Mouse (Mus musculus): ENCODE results near the gene Gcnt2.
"Not testable (repeated sequence)": the region's sequence is repeated elsewhere in the genome, so short reads cannot be mapped to it uniquely, and the experiment has no call there.

The Gcnt2 gene

GRCm38 (mm10) chr13:40875415-40875814, 15.9 kb downstream of the Gcnt2 start:
- DNase-seq: no peak

- no peak for DNase-seq
Observed at GRCm38 (mm10) chr13:40877589-40877988, 18.0 kb downstream of the Gcnt2 start.

GRCm38 (mm10) chr13:40880557-40880956, 21.0 kb downstream of the Gcnt2 start:
- DNase-seq: no peak

- DNase-seq: no peak
Observed at GRCm38 (mm10) chr13:40882606-40883005, 23.1 kb downstream of the Gcnt2 start.

GRCm38 (mm10) chr13:40883903-40884302, 24.3 kb downstream of the Gcnt2 start:
- peak; percentile 52 for DNase-seq

GRCm38 (mm10) chr13:40884878-40885277, 25.3 kb downstream of the Gcnt2 start:
- DNase-seq: no peak

- no peak for DNase-seq
Observed at GRCm38 (mm10) chr13:40885935-40886642, 26.5 kb downstream of the Gcnt2 start.

GRCm38 (mm10) chr13:40886643-40887381, 27.3 kb downstream of the Gcnt2 start:
- peak; percentile 39 for DNase-seq

- DNase-seq: peak; percentile 50
Observed at GRCm38 (mm10) chr13:40890595-40890994, 31.0 kb downstream of the Gcnt2 start.

- DNase-seq: not testable (repeated sequence)
Observed at GRCm38 (mm10) chr13:40891369-40891768, 31.8 kb downstream of the Gcnt2 start.

GRCm38 (mm10) chr13:40892043-40892442, 32.5 kb downstream of the Gcnt2 start:
- DNase-seq: peak; percentile 41

- DNase-seq: no peak
Observed at GRCm38 (mm10) chr13:40892547-40892946, 33.0 kb downstream of the Gcnt2 start.

GRCm38 (mm10) chr13:40893573-40893972, 34.0 kb downstream of the Gcnt2 start:
- no peak for DNase-seq

GRCm38 (mm10) chr13:40898049-40898690, 38.6 kb downstream of the Gcnt2 start:
- not testable (repeated sequence) for DNase-seq

GRCm38 (mm10) chr13:40898698-40899097, 39.1 kb downstream of the Gcnt2 start:
- no peak for DNase-seq

- no peak for DNase-seq
Observed at GRCm38 (mm10) chr13:40899349-40899993, 39.9 kb downstream of the Gcnt2 start.

- DNase-seq: no peak
Observed at GRCm38 (mm10) chr13:40899994-40900970, 40.7 kb downstream of the Gcnt2 start.

- DNase-seq: peak; percentile 65
Observed at GRCm38 (mm10) chr13:40901263-40901662, 41.7 kb downstream of the Gcnt2 start.

GRCm38 (mm10) chr13:40901831-40902459, 42.4 kb downstream of the Gcnt2 start:
- DNase-seq: no peak

GRCm38 (mm10) chr13:40904080-40904479, 44.5 kb downstream of the Gcnt2 start:
- no peak for DNase-seq

GRCm38 (mm10) chr13:40906528-40906927, 47.0 kb downstream of the Gcnt2 start:
- DNase-seq: no peak
